Mouse (Mus musculus) brain, embryonic 14.5 days (tissue): ENCODE measurements around the gene Glod4.

Source experiments
- CTCF ChIP-seq: fragments of 200-500 bp; IDR thresholded peaks from 2 replicates; pipeline ENCODE4 v1.5.1; 2012; ENCODE audit warnings: inconsistent platforms, mild to moderate bottlenecking, moderate library complexity, borderline replicate concordance; ENCODE audit not compliant: insufficient read depth, insufficient read length; ENCODE audit errors: extremely low read depth
- POLR2A ChIP-seq: fragments of 200-500 bp; IDR thresholded peaks from 2 replicates; pipeline ENCODE4 v1.6.1; 2012; ENCODE audit warnings: mild to moderate bottlenecking, inconsistent platforms, borderline replicate concordance; ENCODE audit not compliant: poor library complexity, insufficient read depth, insufficient read length, severe bottlenecking; ENCODE audit errors: extremely low read depth

DNA sequence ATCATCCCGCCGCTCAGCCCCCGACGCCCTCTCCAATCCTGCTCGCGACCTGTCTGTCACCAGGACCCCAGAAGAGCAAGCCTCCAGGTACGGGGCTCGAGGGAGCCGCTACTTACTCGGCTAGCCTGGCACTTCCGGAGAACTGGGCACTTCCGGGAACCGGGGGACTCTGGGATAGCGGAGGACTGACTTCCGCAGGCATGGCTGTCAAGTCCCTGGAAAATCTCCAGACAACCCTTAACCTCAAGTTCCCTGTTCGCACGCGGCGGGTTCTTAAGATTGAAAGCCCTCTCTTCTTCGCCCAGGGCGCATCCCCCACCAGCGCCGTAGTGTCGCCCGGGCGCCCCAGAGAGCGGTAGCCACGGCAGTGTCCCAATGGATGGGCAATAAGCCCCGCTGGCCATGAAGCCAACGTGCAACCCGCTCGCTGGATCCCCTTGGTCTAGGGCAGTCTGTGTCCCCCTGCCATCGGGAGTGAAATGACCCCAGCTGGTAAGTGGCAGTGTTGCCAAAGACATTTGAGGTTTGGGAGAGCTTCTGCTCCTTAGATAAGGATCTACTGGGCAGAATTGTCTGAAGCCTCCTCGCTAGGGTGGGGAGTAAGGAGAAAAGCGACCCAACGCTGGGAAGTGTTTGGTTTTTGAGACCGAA, 63.9 kb downstream of the Glod4 start, which contains the start of the genes Vps53 and Fam57a:
- TF ChIP-seq CTCF (no peak), POLR2A (peak; percentile 26; the same call in 1 of the 2 replicates)
